8 mouse cellular contexts compared by ENCODE assay signal in the genomic region with DNA sequence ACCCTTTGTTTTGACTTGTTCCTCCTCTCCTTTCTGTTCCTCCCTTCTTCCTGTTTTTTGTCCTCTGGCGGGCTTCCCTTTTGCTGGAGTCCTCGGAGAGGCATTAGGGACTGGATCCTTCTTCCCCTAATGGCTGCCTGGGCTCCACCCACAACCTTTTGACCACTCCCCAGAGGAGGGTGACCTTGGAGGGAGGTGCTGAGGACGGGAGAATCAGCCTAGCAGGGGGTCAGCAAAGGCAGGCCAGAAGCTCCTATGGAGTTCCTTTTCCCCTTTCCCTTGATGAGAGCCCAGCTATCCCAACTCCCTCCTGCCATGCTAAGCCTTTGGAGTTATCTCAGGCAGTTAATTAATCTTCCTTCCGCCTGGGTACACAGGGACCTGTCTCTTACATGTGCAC. TPM values are rescaled to one million over a fixed set of nuclear protein-coding genes. Genes with fewer than 3 reads are reported as not detected.
DNase-seq lines count a peak whose midpoint lies in the region; ATAC-seq lines count a peak whose summit lies in the region.

No protein-coding gene starts in this region.

- no peaks in the 10 kb centered on the region for H3K9me3 ChIP-seq in intestine, embryonic 15.5 days
- no peaks in the 10 kb centered on the region for H3K9me3 ChIP-seq in liver, embryonic 15.5 days (replicated peaks)
- H3K9me3 ChIP-seq in neural tube, embryonic 12.5 days, result no peaks in the 10 kb centered on the region

- H3K9ac ChIP-seq in intestine, embryonic 15.5 days, result peak overlapping the region; percentile 77
- H3K9ac ChIP-seq in liver, embryonic 15.5 days, result peak overlapping the region; percentile 83
- H3K9ac ChIP-seq in neural tube, embryonic 12.5 days, result peak overlapping the region; percentile 89

- H3K4me2 ChIP-seq in intestine, embryonic 15.5 days (replicated peaks), result peak overlapping the region; percentile 83
- H3K4me2 ChIP-seq in liver, embryonic 15.5 days, result peak overlapping the region; percentile 88
- peak overlapping the region; percentile 86 for H3K4me2 ChIP-seq in neural tube, embryonic 12.5 days (replicated peaks)

- WGBS in intestine, embryonic 15.5 days, result 2% methylated on average over 4 of the region's 4 CpGs
- WGBS in liver, embryonic 15.5 days (ENCODE audit: insufficient replicate concordance), result 5% methylated on average over 4 of the region's 4 CpGs
- WGBS in neural tube, embryonic 12.5 days, result 4% methylated on average over 4 of the region's 4 CpGs

- DNase-seq in urinary bladder, postnatal 14 days (ENCODE audit: low spot score), result peak; percentile 61
- DNase-seq in urinary bladder, postnatal 10 days (ENCODE audit: low spot score), result no peak
- DNase-seq in cerebellum, postnatal 25 days, result peak; percentile 78 to 83
- DNase-seq in gastrocnemius, postnatal 25 days, result peak; percentile 73

- peaks cover 31% of the 10 kb centered on the region for H3K4me1 ChIP-seq in intestine, embryonic 15.5 days (replicated peaks)
- peaks cover 71% of the 10 kb centered on the region for H3K4me1 ChIP-seq in liver, embryonic 15.5 days (replicated peaks)
- peaks cover 31% of the 10 kb centered on the region for H3K4me1 ChIP-seq in neural tube, embryonic 12.5 days

- peak overlapping the region; percentile 86 for H3K27ac ChIP-seq in intestine, embryonic 15.5 days
- peak overlapping the region; percentile 94 for H3K27ac ChIP-seq in liver, embryonic 15.5 days (replicated peaks)
- H3K27ac ChIP-seq in neural tube, embryonic 12.5 days, result peak overlapping the region; percentile 68; the same call in 1 of the 2 replicates

- ATAC-seq in intestine, embryonic 15.5 days, result 0 out of 2 replicates have a peak, but pooled peaks have one; percentile 10
- peak; percentile 51 for ATAC-seq in liver, embryonic 15.5 days (ENCODE audit: insufficient read depth)
- no peak for ATAC-seq in neural tube, embryonic 12.5 days (ENCODE audit: low FRiP score, low read depth)
- no peak for ATAC-seq in activated CD4-positive, CD25-positive, alpha-beta regulatory T cell, adult 4 months

- H3K27me3 ChIP-seq in intestine, embryonic 15.5 days (replicated peaks), result no peaks in the 10 kb centered on the region
- H3K27me3 ChIP-seq in liver, embryonic 15.5 days, result no peaks in the 10 kb centered on the region
- H3K27me3 ChIP-seq in neural tube, embryonic 12.5 days (replicated peaks), result no peaks in the 10 kb centered on the region

- peak overlapping the region; percentile 60 for H3K4me3 ChIP-seq in intestine, embryonic 15.5 days (replicated peaks)
- peak overlapping the region; percentile 78 for H3K4me3 ChIP-seq in liver, embryonic 15.5 days (replicated peaks)
- peak overlapping the region; percentile 71 for H3K4me3 ChIP-seq in neural tube, embryonic 12.5 days

- H3K36me3 ChIP-seq in intestine, embryonic 15.5 days, result 0 out of 2 replicates have a peak, but pooled peaks cover 11% of the 10 kb centered on the region
- peaks cover 37% of the 10 kb centered on the region for H3K36me3 ChIP-seq in liver, embryonic 15.5 days (replicated peaks)
- H3K36me3 ChIP-seq in neural tube, embryonic 12.5 days, result peaks cover 21% of the 10 kb centered on the region

RNA-seq across cellular contexts. Expression of a gene that starts 1.2 kb away (rescaled TPM):
- total RNA-seq in gastrocnemius, postnatal 25 days (2021), result 10 to 100 TPM; 10.7 to 12.3 TPM
- polyA plus RNA-seq in intestine, embryonic 15.5 days (2015; fragmentation: Nextera tagmentation; extraction: Ambion mirVana), result 63.7 and 66.8 TPM in 2 replicates
- polyA plus RNA-seq in liver, embryonic 15.5 days (2015; fragmentation: Nextera tagmentation; extraction: Ambion mirVana), result 50.1 and 56.1 TPM in 2 replicates
- 96.5 and 98.5 TPM in 2 replicates for polyA plus RNA-seq in neural tube, embryonic 12.5 days (2016; fragmentation: Nextera tagmentation; extraction: Ambion mirVana)
- 10 to 100 TPM; 19.7 to 28.9 TPM for polyA plus RNA-seq in activated CD4-positive, CD25-positive, alpha-beta regulatory T cell, adult 4 months (2017; shearing (Covaris generic))

RNA-seq across cellular contexts. Expression of a gene that starts 11.7 kb away (rescaled TPM):
- 1 to 10 TPM; 1.4 to 2.2 TPM for total RNA-seq in gastrocnemius, postnatal 25 days (2021)
- polyA plus RNA-seq in intestine, embryonic 15.5 days (2015; fragmentation: Nextera tagmentation; extraction: Ambion mirVana), result 45.5 and 53.0 TPM in 2 replicates
- 66.0 and 79.3 TPM in 2 replicates for polyA plus RNA-seq in liver, embryonic 15.5 days (2015; fragmentation: Nextera tagmentation; extraction: Ambion mirVana)
- 27.3 and 33.4 TPM in 2 replicates for polyA plus RNA-seq in neural tube, embryonic 12.5 days (2016; fragmentation: Nextera tagmentation; extraction: Ambion mirVana)
- polyA plus RNA-seq in activated CD4-positive, CD25-positive, alpha-beta regulatory T cell, adult 4 months (2017; shearing (Covaris generic)), result 1 to 10 TPM; 2.1 to 4.5 TPM

RNA-seq across cellular contexts. Expression of a gene that starts 16.1 kb away (rescaled TPM):
- total RNA-seq in gastrocnemius, postnatal 25 days (2021), result under 1 TPM in 1 of 2 experiments, not detected in 1; 0.23 TPM
- 2.2 and 3.6 TPM in 2 replicates for polyA plus RNA-seq in intestine, embryonic 15.5 days (2015; fragmentation: Nextera tagmentation; extraction: Ambion mirVana)
- polyA plus RNA-seq in liver, embryonic 15.5 days (2015; fragmentation: Nextera tagmentation; extraction: Ambion mirVana), result 0.14 and 0.37 TPM in 2 replicates
- polyA plus RNA-seq in neural tube, embryonic 12.5 days (2016; fragmentation: Nextera tagmentation; extraction: Ambion mirVana), result 0.11 and 0.14 TPM in 2 replicates
- polyA plus RNA-seq in activated CD4-positive, CD25-positive, alpha-beta regulatory T cell, adult 4 months (2017; shearing (Covaris generic)), result not detected

RNA-seq across cellular contexts. Expression of a gene that starts 30.0 kb away (rescaled TPM):
- total RNA-seq in gastrocnemius, postnatal 25 days (2021), result not detected
- not detected in 2 replicates for polyA plus RNA-seq in intestine, embryonic 15.5 days (2015; fragmentation: Nextera tagmentation; extraction: Ambion mirVana)
- polyA plus RNA-seq in liver, embryonic 15.5 days (2015; fragmentation: Nextera tagmentation; extraction: Ambion mirVana), result not detected in 2 replicates
- polyA plus RNA-seq in neural tube, embryonic 12.5 days (2016; fragmentation: Nextera tagmentation; extraction: Ambion mirVana), result not detected in 2 replicates
- polyA plus RNA-seq in activated CD4-positive, CD25-positive, alpha-beta regulatory T cell, adult 4 months (2017; shearing (Covaris generic)), result not detected

RNA-seq across cellular contexts. Expression of a gene that starts 41.5 kb away (rescaled TPM):
- not detected for total RNA-seq in gastrocnemius, postnatal 25 days (2021)
- polyA plus RNA-seq in intestine, embryonic 15.5 days (2015; fragmentation: Nextera tagmentation; extraction: Ambion mirVana), result 0.14 and 0.24 TPM in 2 replicates
- polyA plus RNA-seq in liver, embryonic 15.5 days (2015; fragmentation: Nextera tagmentation; extraction: Ambion mirVana), result 0.06 TPM in 1 of 2 replicates, not detected in the other
- 0.34 and 0.51 TPM in 2 replicates for polyA plus RNA-seq in neural tube, embryonic 12.5 days (2016; fragmentation: Nextera tagmentation; extraction: Ambion mirVana)
- not detected for polyA plus RNA-seq in activated CD4-positive, CD25-positive, alpha-beta regulatory T cell, adult 4 months (2017; shearing (Covaris generic))

Comparison
In these comparisons a context has a peak if more than half of its experiments do, and no peak if none do; other contexts are left out.
1. ATAC-seq: peak in intestine, embryonic 15.5 days (single experiment) and liver, embryonic 15.5 days (single experiment); none in neural tube, embryonic 12.5 days (single experiment) and activated CD4-positive, CD25-positive, alpha-beta regulatory T cell, adult 4 months (single experiment).
2. Peak in every context shown above with its lines, with median percentiles within 50 percentile points of each other: H3K27ac ChIP-seq, H3K4me2 ChIP-seq, H3K4me3 ChIP-seq and H3K9ac ChIP-seq.